Mouse (Mus musculus) liver, embryonic 14.5 days (tissue): ENCODE results near the gene Spty2d1. TPM values are rescaled to one million over a fixed set of nuclear protein-coding genes. Genes with fewer than 3 reads are reported as not detected.
A peak's percentile ranks its signal among the peaks of the same experiment; 100 is the strongest.
"Not testable (repeated sequence)": the region's sequence is repeated elsewhere in the genome, so short reads cannot be mapped to it uniquely, and the experiment has no call there.

Experiments
- ATAC-seq: fragments of 200-750 bp; cut with Nextera tagmentation; 2 replicates; pipeline ENCODE4 v1.8.0; 2017; ENCODE audit warnings: moderate number of reproducible peaks, mild to moderate bottlenecking, moderate library complexity; ENCODE audit not compliant: insufficient read depth
- DNase-seq, 3 experiments: peaks; one replicate each; pipeline ENCODE4 v3.0.0-alpha.2; 2012 to 2013; ENCODE audit warnings: low read depth in 3 of 3, low spot score in 3 of 3
- H3K27ac ChIP-seq: fragments of 300-500 bp; sonication (generic); 2 replicates; pipeline ENCODE4 v1.5.1; 2014; ENCODE audit warnings: moderate library complexity, mild to moderate bottlenecking, control low read depth, inconsistent platforms
- H3K27me3 ChIP-seq: fragments of 300-500 bp; sonication (generic); 2 replicates; pipeline ENCODE4 v1.6.1; 2014; ENCODE audit warnings: mild to moderate bottlenecking, low read length, moderate library complexity; ENCODE audit not compliant: control insufficient read depth, insufficient read depth
- H3K36me3 ChIP-seq: fragments of 300-500 bp; sonication (generic); replicated peaks from 2 replicates; pipeline ENCODE4 v1.6.1; 2014; ENCODE audit warnings: low read depth; ENCODE audit not compliant: control insufficient read depth, insufficient read depth
- H3K4me1 ChIP-seq, 2 experiments: fragments of 200-500 bp in 1 of 2; fragments of 300-500 bp in 1 of 2; sonication (generic) in 1 of 2; replicated peaks; 2 replicates each; pipeline ENCODE4 v1.6.1; 2012 to 2014; ENCODE audit warnings: antibody characterized with exemption in 1 of 2, inconsistent platforms in 1 of 2, low read length in 1 of 2; ENCODE audit not compliant: control insufficient read depth in 2 of 2, insufficient read depth in 2 of 2
- H3K4me2 ChIP-seq: fragments of 300-500 bp; sonication (generic); 2 replicates; pipeline ENCODE4 v1.6.1; 2014; ENCODE audit warnings: low read depth, mild to moderate bottlenecking, control low read depth, moderate library complexity
- H3K4me3 ChIP-seq, 2 experiments: fragments of 200-500 bp in 1 of 2; fragments of 300-500 bp in 1 of 2; sonication (generic) in 1 of 2; 2 replicates each; pipeline ENCODE4 v1.5.1; 2012 to 2014; ENCODE audit warnings: low read depth in 2 of 2, low read length in 2 of 2, mild to moderate bottlenecking in 2 of 2, control low read depth in 1 of 2, inconsistent platforms in 1 of 2, moderate library complexity in 1 of 2; ENCODE audit not compliant: insufficient read depth in 1 of 2
- H3K9ac ChIP-seq: fragments of 300-500 bp; sonication (generic); replicated peaks from 2 replicates; pipeline ENCODE4 v1.6.1; 2014; ENCODE audit warnings: mild to moderate bottlenecking, control low read depth, moderate library complexity
- H3K9me3 ChIP-seq: fragments of 300-500 bp; sonication (generic); 2 replicates; pipeline ENCODE4 v1.6.1; 2016; ENCODE audit warnings: low read length, mixed read lengths; ENCODE audit not compliant: control insufficient read depth
- CTCF ChIP-seq: IDR thresholded peaks from 2 replicates; pipeline ENCODE4 v1.5.1; 2016; ENCODE audit warnings: antibody characterized with exemption, low read depth, control low read depth
- EP300 ChIP-seq: IDR thresholded peaks from 2 replicates; pipeline ENCODE4 v1.6.1; 2016; ENCODE audit warnings: antibody characterized with exemption, low read depth
- WGBS: fragments of 180-500 bp; shearing (Covaris S2); extraction: QIAGEN DNeasy Blood & Tissue Kit; methylation state at CpG from one replicate; pipeline ENCODE4 v1.1.7; 2014; ENCODE audit not compliant: insufficient replicate concordance; 5-methylcytosine and 5-hydroxymethylcytosine counted together
- polyA plus RNA-seq, 2 experiments: library from polyadenylated mRNA; depleted of rRNA in 1 of 2; stranded (reverse) in 1 of 2; unstranded in 1 of 2; fragments of >200 nt; fragmentation: Nextera tagmentation in 1 of 2; extraction: Ambion mirVana in 1 of 2; gene quantifications; 2 replicates each; pipeline versions ENCODE4 v1.2.1 to v1.2.3; 2012 to 2014

The Spty2d1 gene
- polyA plus RNA-seq, 2 experiments: 5.9 to 10.1 TPM

DNA sequence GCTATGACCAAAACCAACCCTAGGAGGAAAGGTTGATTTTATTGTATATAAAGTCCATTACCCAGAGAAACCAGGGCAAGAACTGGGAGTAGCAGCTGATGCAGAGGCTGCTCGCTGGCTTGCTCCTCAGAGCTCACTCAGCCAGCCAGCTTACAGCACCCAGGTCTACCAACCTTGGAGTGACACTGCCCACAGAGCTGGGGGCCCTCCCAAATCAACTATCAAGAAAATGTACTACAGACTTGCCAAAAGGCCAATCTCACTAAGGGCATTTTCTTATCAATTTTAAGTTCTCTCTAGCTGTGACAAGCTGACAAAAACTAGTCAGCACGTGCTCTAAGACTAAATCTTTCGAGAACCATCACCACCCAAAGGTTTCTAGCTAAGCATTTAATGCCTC is 12.7 kb downstream of the Spty2d1 start:
- Histone ChIP-seq H3K4me2 (peak overlapping the region; percentile 11; the same call in 1 of the 2 replicates), H3K27ac (peak overlapping the region; percentile 14; the same call in 1 of the 2 replicates), H3K27me3 (no peaks in the 10 kb centered on the region), H3K4me3 (no peak overlapping the region), H3K9me3 (no peaks in the 10 kb centered on the region), H3K9ac (no peak overlapping the region), H3K36me3 (peaks cover 69% of the 10 kb centered on the region), H3K4me1 (peaks cover 43 to 47% of the 10 kb centered on the region in 2 experiments)
- TF ChIP-seq EP300 (peak; percentile 52), CTCF (no peak)
- peak; percentile 47 for ATAC-seq
- 22% methylated on average over 3 of the region's 3 CpGs for WGBS
- DNase-seq: peak in 1 of 3 experiments; percentile 34

GRCm38 (mm10) chr7:46993079-46993478 is 15.1 kb downstream of the Spty2d1 start:
- H3K4me1 ChIP-seq: peaks cover 37 to 39% of the 10 kb centered on the region in 2 experiments
- no peak overlapping the region for H3K4me2 ChIP-seq
- H3K36me3 ChIP-seq: peaks cover 61% of the 10 kb centered on the region
- DNase-seq (no peak), ATAC-seq (no peak)
- 82% methylated on average over 8 of the region's 8 CpGs for WGBS
- H3K27ac ChIP-seq: no peak overlapping the region
- H3K9ac ChIP-seq: no peak overlapping the region
- H3K4me3 ChIP-seq: no peak overlapping the region
- no peaks in the 10 kb centered on the region for H3K9me3 ChIP-seq
- TF ChIP-seq EP300 (no peak), CTCF (no peak)
- no peaks in the 10 kb centered on the region for H3K27me3 ChIP-seq

DNA sequence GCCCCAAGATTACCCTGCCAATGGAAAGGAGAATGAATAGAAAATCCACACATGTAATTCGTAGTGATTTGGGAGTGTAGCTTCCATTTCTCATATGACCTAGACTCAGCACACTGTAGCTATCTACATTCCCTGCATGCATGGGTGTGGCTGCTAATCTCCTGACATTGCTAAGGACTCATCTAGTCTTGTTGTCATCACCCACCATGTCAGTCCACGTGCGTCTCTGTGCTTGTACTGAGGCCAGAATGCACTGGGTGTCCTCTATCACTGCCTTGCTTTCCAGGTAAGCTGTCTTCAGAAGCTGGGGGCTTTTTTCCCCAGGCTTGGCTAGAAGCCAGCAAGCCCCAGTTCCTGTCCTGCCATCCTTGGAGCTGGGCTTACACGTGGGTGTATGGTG is 18.8 kb downstream of the Spty2d1 start:
- 47% methylated on average over 4 of the region's 4 CpGs for WGBS
- H3K27me3 ChIP-seq, H3K9me3 ChIP-seq, H3K4me1 ChIP-seq, H3K27ac ChIP-seq, H3K4me3 ChIP-seq, H3K4me2 ChIP-seq, DNase-seq, H3K9ac ChIP-seq: not testable (repeated sequence)
- H3K36me3 ChIP-seq: peaks cover 26% of the 10 kb centered on the region
- peak; percentile 83 for ATAC-seq

GRCm38 (mm10) chr7:46987073-46987472 is 21.1 kb downstream of the Spty2d1 start:
- ATAC-seq (no peak), DNase-seq (no peak)
- Histone ChIP-seq H3K27me3 (no peaks in the 10 kb centered on the region), H3K4me1 (peaks cover 5 to 9% of the 10 kb centered on the region in 2 experiments), H3K4me2 (no peak overlapping the region), H3K36me3 (peaks cover 5% of the 10 kb centered on the region), H3K27ac (no peak overlapping the region), H3K9me3 (no peaks in the 10 kb centered on the region), H3K9ac (no peak overlapping the region), H3K4me3 (no peak overlapping the region)
- WGBS: 60% methylated on average over 2 of the region's 2 CpGs
- TF ChIP-seq EP300 (no peak), CTCF (no peak)

- H3K27ac ChIP-seq: no peak overlapping the region
- no peaks in the 10 kb centered on the region for H3K9me3 ChIP-seq
- WGBS: 65% methylated on average over 5 of the region's 5 CpGs
- no peak overlapping the region for H3K4me3 ChIP-seq
- peaks cover 5 to 9% of the 10 kb centered on the region in 2 experiments for H3K4me1 ChIP-seq
- peaks cover 2% of the 10 kb centered on the region; the same call in 1 of the 2 replicates for H3K36me3 ChIP-seq
- H3K4me2 ChIP-seq: no peak overlapping the region
- no peaks in the 10 kb centered on the region for H3K27me3 ChIP-seq
- ATAC-seq (no peak), DNase-seq (no peak)
- no peak for TF ChIP-seq EP300
- no peak for TF ChIP-seq CTCF
- H3K9ac ChIP-seq: no peak overlapping the region
These were observed 21.6 kb downstream of the Spty2d1 start for GRCm38 (mm10) chr7:46986646-46987045.
